Mouse (Mus musculus): ENCODE measurements at regions not wholly inside any gene's neighbourhood (a gene's known extent, or its start where the extent isn't known, plus 50 kb on each side); places are given as distances from the start of the nearest gene placed in this dataset.

DNA sequence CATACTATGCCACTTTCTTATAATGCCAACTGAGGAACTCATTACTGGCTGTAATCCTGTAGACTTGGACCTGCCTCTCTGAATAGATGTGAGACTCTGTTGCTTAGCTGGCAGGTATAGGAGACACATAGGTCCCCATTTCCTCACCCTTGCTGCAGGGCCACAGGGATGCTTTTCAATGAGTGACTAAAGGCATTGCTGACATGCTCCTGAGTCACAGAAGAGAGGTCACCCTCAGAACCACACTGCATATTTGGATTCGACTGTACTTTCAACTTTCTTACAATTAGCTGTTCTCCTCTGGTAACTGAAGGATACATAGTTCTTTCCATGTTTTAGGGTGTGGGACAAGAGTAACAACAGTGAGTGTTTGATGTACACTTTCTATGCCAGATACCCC, 55.2 kb upstream of the Trabd2b start:
- intact Hi-C loops (cut with DNase I) = no loop called here

DNA sequence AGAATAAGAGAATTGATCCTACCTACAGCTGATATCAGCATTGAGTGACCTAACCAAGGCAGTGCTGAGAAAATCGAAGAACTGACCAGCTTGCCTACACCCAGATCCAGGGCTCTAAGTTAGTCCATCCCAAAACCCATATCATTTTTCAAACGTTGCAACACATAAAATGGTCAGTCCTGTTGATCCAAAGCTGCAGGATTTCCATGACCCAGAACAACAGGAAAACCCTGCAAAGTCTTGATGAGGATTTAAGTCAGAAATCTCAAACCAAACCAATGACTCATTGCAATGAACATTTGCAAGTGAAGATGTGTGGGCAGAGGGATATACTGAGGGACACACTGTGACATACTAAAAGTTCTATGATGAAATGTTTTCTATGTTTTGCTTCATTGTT, 53.5 kb upstream of the Trabd2b start:
- DNase-seq = no peak
- intact Hi-C loops (cut with DNase I) = no loop called here

More for the DNA sequence above, 55.2 kb upstream of the Trabd2b start:
- DNase-seq = no peak
